Mouse (Mus musculus) liver, postnatal 0 days (tissue): ENCODE data around the gene Gse1. TPM values are rescaled to one million over a fixed set of nuclear protein-coding genes. Genes with fewer than 3 reads are reported as not detected.

Experiments used
- ATAC-seq: fragments of 200-750 bp; cut with Nextera tagmentation; 2 replicates; pipeline ENCODE4 v1.8.0; 2017; ENCODE audit warnings: mild to moderate bottlenecking, moderate library complexity
- DNase-seq: peaks from one replicate; pipeline ENCODE4 v3.0.0-alpha.2; 2016
- H3K27ac ChIP-seq: fragments of 300-500 bp; sonication (generic); 2 replicates; pipeline ENCODE4 v1.5.1; 2014; ENCODE audit warnings: antibody characterized with exemption, moderate library complexity, mild to moderate bottlenecking, low read depth
- H3K27me3 ChIP-seq: fragments of 300-500 bp; sonication (generic); 2 replicates; pipeline ENCODE4 v1.6.1; 2014; ENCODE audit warnings: low read length, control low read depth, mixed read lengths; ENCODE audit not compliant: insufficient read depth
- H3K36me3 ChIP-seq: fragments of 300-500 bp; sonication (generic); replicated peaks from 2 replicates; pipeline ENCODE4 v1.6.1; 2014; ENCODE audit warnings: mild to moderate bottlenecking, control low read depth, low read length, moderate library complexity, mixed read lengths; ENCODE audit not compliant: insufficient read depth
- H3K4me1 ChIP-seq: fragments of 300-500 bp; sonication (generic); 2 replicates; pipeline ENCODE4 v1.6.1; 2014; ENCODE audit warnings: antibody characterized with exemption, mild to moderate bottlenecking, control low read depth; ENCODE audit not compliant: insufficient read depth
- H3K4me2 ChIP-seq: fragments of 300-500 bp; sonication (generic); 2 replicates; pipeline ENCODE4 v1.6.1; 2014; ENCODE audit warnings: low read depth, mild to moderate bottlenecking, low read length, moderate library complexity, mixed read lengths
- H3K4me3 ChIP-seq: fragments of 300-500 bp; sonication (generic); 2 replicates; pipeline ENCODE4 v1.5.1; 2014; ENCODE audit warnings: low read depth, low read length
- H3K9ac ChIP-seq: fragments of 300-500 bp; sonication (generic); replicated peaks from 2 replicates; pipeline ENCODE4 v1.6.1; 2014; ENCODE audit warnings: mild to moderate bottlenecking, moderate library complexity
- H3K9me3 ChIP-seq: fragments of 300-500 bp; sonication (generic); 2 replicates; pipeline ENCODE4 v1.6.1; 2016; ENCODE audit warnings: mild to moderate bottlenecking, control low read depth, low read length, mixed read lengths
- CTCF ChIP-seq: sonication (generic); IDR thresholded peaks from 2 replicates; pipeline ENCODE4 v1.5.1; 2016; ENCODE audit warnings: antibody characterized with exemption, low read depth
- EP300 ChIP-seq: IDR thresholded peaks from 2 replicates; pipeline ENCODE4 v1.6.1; 2016; ENCODE audit warnings: antibody characterized with exemption, low read depth, mild to moderate bottlenecking
- WGBS: fragments of 180-500 bp; shearing (Covaris S2); extraction: QIAGEN DNeasy Blood & Tissue Kit; methylation state at CpG from one replicate; pipeline ENCODE4 v1.1.7; 2014; ENCODE audit not compliant: insufficient replicate concordance; 5-methylcytosine and 5-hydroxymethylcytosine counted together
- polyA plus RNA-seq: library from polyadenylated mRNA; unstranded; fragments of >200 nt; fragmentation: Nextera tagmentation; extraction: Ambion mirVana; gene quantifications from 2 replicates; pipeline ENCODE4 v1.2.1, GENCODE M21; 2015

Gse1 gene
- polyA plus RNA-seq, 1 experiment from 2014 or later: 7.7 TPM

DNA sequence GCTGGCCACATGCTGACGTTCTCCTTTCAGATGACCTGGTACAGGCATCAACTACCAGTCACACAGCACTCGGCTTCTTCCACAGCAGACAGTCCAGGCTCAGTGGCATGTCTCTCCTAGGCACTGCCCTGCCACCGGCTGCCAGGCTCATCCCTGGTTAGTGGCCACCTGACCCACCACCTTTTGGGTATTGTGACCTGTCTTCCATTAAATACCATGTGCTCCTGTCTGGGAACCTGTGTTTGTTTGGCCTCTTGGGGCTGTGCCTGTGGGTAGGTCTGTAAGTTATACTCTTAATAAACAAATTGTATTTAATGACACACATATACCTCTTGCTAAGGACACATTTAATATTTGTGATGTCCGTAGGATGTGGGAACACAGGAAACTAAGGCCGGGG is 142.9 kb downstream of the Gse1 start:
- H3K4me3 ChIP-seq: no peak overlapping the region
- WGBS: 42% methylated on average over 5 of the region's 5 CpGs
- TF ChIP-seq CTCF: no peak
- TF ChIP-seq EP300: no peak

GRCm38 (mm10) chr8:120371725-120372457 is 143.6 kb downstream of the Gse1 start:
- peak; percentile 84 for DNase-seq
- Histone ChIP-seq H3K9me3 (no peaks in the 10 kb centered on the region), H3K4me2 (peak overlapping the region; percentile 56), H3K9ac (peak overlapping the region; percentile 56), H3K27ac (peak overlapping the region; percentile 88), H3K36me3 (no peaks in the 10 kb centered on the region), H3K4me3 (no peak overlapping the region), H3K4me1 (peaks cover 77% of the 10 kb centered on the region), H3K27me3 (no peaks in the 10 kb centered on the region)
- TF ChIP-seq CTCF (0 out of 2 replicates have a peak, but pooled peaks have one; percentile 2), EP300 (peak; percentile 100)
- 33% methylated on average over 8 of the region's 8 CpGs for WGBS
- ATAC-seq: peak; percentile 88

More for the DNA sequence above, 142.9 kb downstream of the Gse1 start:
- no peaks in the 10 kb centered on the region for H3K36me3 ChIP-seq
- H3K27ac ChIP-seq: peak overlapping the region; percentile 88
- DNase-seq (no peak), ATAC-seq (no peak)
- H3K27me3 ChIP-seq: no peaks in the 10 kb centered on the region
- peak overlapping the region; percentile 56 for H3K4me2 ChIP-seq
- H3K9ac ChIP-seq: peak overlapping the region; percentile 56
- peaks cover 77% of the 10 kb centered on the region for H3K4me1 ChIP-seq
- H3K9me3 ChIP-seq: no peaks in the 10 kb centered on the region

- no peaks in the 10 kb centered on the region for H3K27me3 ChIP-seq
- H3K27ac ChIP-seq: peak overlapping the region; percentile 88
- TF ChIP-seq CTCF: no peak
- no peak for TF ChIP-seq EP300
- 67% methylated on average over 6 of the region's 6 CpGs for WGBS
- peaks cover 85% of the 10 kb centered on the region for H3K4me1 ChIP-seq
- H3K9ac ChIP-seq: peak overlapping the region; percentile 28
- H3K36me3 ChIP-seq: no peaks in the 10 kb centered on the region
- DNase-seq: no peak
- H3K9me3 ChIP-seq: no peaks in the 10 kb centered on the region
- H3K4me2 ChIP-seq: no peak overlapping the region
- ATAC-seq: no peak
- no peak overlapping the region for H3K4me3 ChIP-seq
These were observed 144.4 kb downstream of the Gse1 start for GRCm38 (mm10) chr8:120372684-120373083.

DNA sequence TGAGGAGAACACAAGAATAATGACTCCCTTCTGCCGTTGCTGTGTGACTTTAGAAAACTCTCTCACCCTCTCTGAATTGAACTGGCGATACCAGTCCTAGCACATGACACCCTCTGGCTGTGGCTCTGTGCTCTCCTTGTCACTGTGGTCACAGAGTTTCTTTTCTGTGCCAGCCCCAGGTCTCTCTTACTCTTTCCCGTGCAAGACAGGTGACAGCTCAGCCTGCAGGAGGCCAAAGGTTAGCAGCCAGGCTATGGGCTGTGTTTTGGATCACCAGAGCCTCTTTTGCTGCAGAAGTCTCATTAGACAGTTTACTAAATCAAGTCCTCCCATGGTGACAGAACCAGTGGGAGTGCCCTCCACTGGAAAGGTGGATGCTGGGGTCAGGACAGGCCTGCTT is 145.4 kb downstream of the Gse1 start:
- TF ChIP-seq EP300 (no peak), CTCF (no peak)
- 61% methylated on average over 3 of the region's 3 CpGs for WGBS
- DNase-seq (no peak), ATAC-seq (no peak)
- Histone ChIP-seq H3K27me3 (no peaks in the 10 kb centered on the region), H3K4me1 (peaks cover 87% of the 10 kb centered on the region), H3K9ac (no peak overlapping the region), H3K9me3 (no peaks in the 10 kb centered on the region), H3K4me2 (no peak overlapping the region), H3K36me3 (no peaks in the 10 kb centered on the region), H3K4me3 (no peak overlapping the region), H3K27ac (peak overlapping the region; percentile 88)

DNA sequence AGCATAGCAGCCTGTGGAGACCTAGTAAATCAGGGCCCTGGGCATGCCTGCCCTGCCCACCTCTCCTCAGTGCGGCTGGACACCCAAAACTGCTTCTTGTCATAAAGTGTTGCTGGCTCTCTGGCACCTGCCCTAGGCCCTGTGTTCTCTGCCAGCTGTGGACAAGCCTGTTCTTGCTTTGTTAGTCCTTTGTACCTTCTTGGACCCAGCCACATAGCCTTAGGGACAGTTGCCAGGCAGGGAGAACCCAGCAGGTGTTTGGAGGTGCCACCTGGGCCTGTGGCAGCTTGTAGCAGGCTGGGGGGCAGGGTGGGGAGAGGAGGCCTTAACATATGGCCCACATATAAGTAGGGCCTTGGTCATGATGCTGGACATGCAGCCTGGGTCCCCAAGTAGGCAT is 145.8 kb downstream of the Gse1 start:
- TF ChIP-seq EP300: no peak
- no peak for TF ChIP-seq CTCF
- Histone ChIP-seq H3K9ac (0 out of 2 replicates have a peak overlapping the region, but pooled peaks have one; percentile 38), H3K36me3 (no peaks in the 10 kb centered on the region), H3K4me3 (no peak overlapping the region), H3K4me2 (no peak overlapping the region), H3K9me3 (no peaks in the 10 kb centered on the region), H3K27ac (peak overlapping the region; percentile 88), H3K27me3 (no peaks in the 10 kb centered on the region), H3K4me1 (peaks cover 86% of the 10 kb centered on the region)
- WGBS: 76% methylated on average over 1 of the region's 1 CpGs
- DNase-seq (no peak), ATAC-seq (no peak)

DNA sequence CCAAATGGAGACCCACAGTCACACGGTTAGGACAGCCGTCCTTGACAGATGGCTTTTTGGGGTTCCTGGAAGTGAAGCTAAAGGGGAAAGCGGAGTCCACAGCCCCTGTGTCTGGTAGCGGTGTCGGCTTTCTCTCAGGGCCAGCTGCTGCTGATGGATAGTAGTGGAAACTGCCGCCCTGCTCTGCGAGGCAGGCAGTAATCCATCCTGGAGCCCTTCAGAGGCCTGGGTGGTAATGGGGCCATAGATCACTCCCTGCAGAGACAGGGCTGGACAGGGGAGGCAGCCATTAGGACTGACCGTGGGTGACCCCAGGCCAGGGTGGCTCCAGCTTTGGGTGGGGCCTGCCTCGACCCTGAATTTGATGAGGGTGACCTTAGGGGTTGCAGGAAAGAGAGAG is 146.3 kb downstream of the Gse1 start:
- H3K9ac ChIP-seq: 0 out of 2 replicates have a peak overlapping the region, but pooled peaks have one; percentile 38

More for the DNA sequence above, 146.3 kb downstream of the Gse1 start:
- Histone ChIP-seq H3K27me3 (no peaks in the 10 kb centered on the region), H3K9me3 (no peaks in the 10 kb centered on the region), H3K4me1 (peaks cover 83% of the 10 kb centered on the region), H3K36me3 (no peaks in the 10 kb centered on the region), H3K27ac (peak overlapping the region; percentile 88), H3K4me2 (no peak overlapping the region), H3K4me3 (no peak overlapping the region)
- DNase-seq: no peak
- TF ChIP-seq EP300 (no peak), CTCF (no peak)
- ATAC-seq: no peak
- 62% methylated on average over 9 of the region's 9 CpGs for WGBS
